Mouse (Mus musculus) forelimb bud, embryonic 11.5 days (tissue): Measurements from ENCODE around the gene Shprh.
"Not testable (repeated sequence)": the region's sequence is repeated elsewhere in the genome, so short reads cannot be mapped to it uniquely, and the experiment has no call there.

Source experiments
- DNase-seq: peaks from one replicate; pipeline ENCODE4 v3.0.0-alpha.2; 2012; ENCODE audit warnings: low read depth, low spot score

Shprh gene

GRCm38 (mm10) chr10:11248210-11248609 is 99.0 kb downstream of the Shprh start:
- DNase-seq = no peak

GRCm38 (mm10) chr10:11250247-11250997 is 101.2 kb downstream of the Shprh start:
- DNase-seq = no peak

- DNase-seq = not testable (repeated sequence)
Measured at GRCm38 (mm10) chr10:11253581-11253980, 104.4 kb downstream of the Shprh start.

- DNase-seq = no peak
Measured at GRCm38 (mm10) chr10:11260119-11260518, 110.9 kb downstream of the Shprh start.

- DNase-seq = not testable (repeated sequence)
Measured at GRCm38 (mm10) chr10:11262292-11262691, 113.1 kb downstream of the Shprh start.

- not testable (repeated sequence) for DNase-seq
Measured at GRCm38 (mm10) chr10:11263795-11264194, 114.6 kb downstream of the Shprh start.
